Comparison of ENCODE assay signal across 20 mouse cellular contexts in the genomic region with DNA sequence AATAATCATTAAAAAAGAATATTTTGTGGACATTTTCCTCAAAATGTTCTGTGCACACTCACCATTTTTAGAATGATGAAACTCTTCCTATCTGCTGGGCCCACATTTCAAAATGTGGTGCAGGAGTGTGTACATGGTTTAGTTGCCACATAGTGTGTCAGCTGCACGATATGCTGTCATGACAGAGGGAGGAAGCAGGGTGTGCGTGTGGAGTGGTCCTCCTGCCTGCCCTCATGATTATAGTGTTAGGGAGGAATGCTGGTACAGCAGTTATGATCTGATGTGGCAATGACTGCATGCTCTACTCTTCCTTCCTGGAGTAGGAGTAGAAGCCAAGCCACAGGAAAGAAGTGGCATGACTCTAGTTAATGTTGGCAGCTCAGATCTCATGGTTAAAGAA. TPM values are rescaled to one million over a fixed set of nuclear protein-coding genes. Genes with fewer than 3 reads are reported as not detected.
A peak's percentile ranks its signal among the peaks of the same experiment; 100 is the strongest.
DNase-seq lines count a peak whose midpoint lies in the region; ATAC-seq and TF ChIP-seq lines count a peak whose summit lies in the region.
"Had no signal": no experiment of that assay in that cellular context is flagged by ENCODE, and none has a peak within 500 bp of the region (broad histone marks: within the 10 kb centered on the region; RNA-seq: fewer than 3 reads in every experiment).

No protein-coding gene starts in this region.

- WGBS in liver, embryonic 13.5 days (ENCODE audit: insufficient replicate concordance): 18% methylated on average over 2 of the region's 2 CpGs
- 83% methylated on average over 2 of the region's 2 CpGs for WGBS in kidney, adult 2 months

- no peak overlapping the region for H3K4me2 ChIP-seq in liver, embryonic 13.5 days
- H3K4me2 ChIP-seq: neural tube, embryonic 13.5 days had no signal

- H3K4me1 ChIP-seq in liver, embryonic 13.5 days (replicated peaks): no peaks in the 10 kb centered on the region
- no peaks in the 10 kb centered on the region for H3K4me1 ChIP-seq in kidney, adult 2 months (ENCODE audit: control insufficient read depth, insufficient read depth, low read length)
- H3K4me1 ChIP-seq: forebrain, embryonic 10.5 days; midbrain, embryonic 10.5 days; neural tube, embryonic 13.5 days had no signal

- no peak overlapping the region for H3K4me3 ChIP-seq in liver, embryonic 13.5 days (replicated peaks)
- H3K4me3 ChIP-seq in kidney, adult 2 months (ENCODE audit: insufficient read depth, low read depth, low read length): no peak overlapping the region
- H3K4me3 ChIP-seq: forebrain, embryonic 10.5 days; midbrain, embryonic 10.5 days; neural tube, embryonic 13.5 days had no signal

- H3K9me3 ChIP-seq in liver, embryonic 13.5 days (replicated peaks): no peaks in the 10 kb centered on the region
- H3K9me3 ChIP-seq: forebrain, embryonic 10.5 days; midbrain, embryonic 10.5 days; neural tube, embryonic 13.5 days had no signal

- TF ChIP-seq CTCF in kidney, adult 2 months (conservative IDR thresholded peaks at IDR 0.05; ENCODE audit: insufficient read depth, insufficient read length, low read depth, low read length): no peak

- no peak for TF ChIP-seq POLR2A in kidney, adult 2 months (IDR thresholded peaks at IDR 0.05; ENCODE audit: low read depth, low read length)

- no peaks in the 10 kb centered on the region for H3K36me3 ChIP-seq in liver, embryonic 13.5 days
- H3K36me3 ChIP-seq in kidney, adult 2 months (ENCODE audit: control insufficient read depth, insufficient read depth, low read length): no peaks in the 10 kb centered on the region
- H3K36me3 ChIP-seq: forebrain, embryonic 10.5 days; midbrain, embryonic 10.5 days; neural tube, embryonic 13.5 days had no signal

- H3K27me3 ChIP-seq in liver, embryonic 13.5 days: no peaks in the 10 kb centered on the region
- no peaks in the 10 kb centered on the region for H3K27me3 ChIP-seq in kidney, adult 2 months (replicated peaks; ENCODE audit: control insufficient read depth, insufficient read depth, low read length)
- H3K27me3 ChIP-seq: neural tube, embryonic 13.5 days; Patski had no signal

- DNase-seq in lung, postnatal 10 days: peak; percentile 2
- DNase-seq in lung, postnatal 14 days: no peak
- no peak for DNase-seq in liver, embryonic 13.5 days
- DNase-seq in kidney, adult 2 months: no peak
- no peak for DNase-seq in testis, postnatal 10 days (ENCODE audit: low spot score)
- DNase-seq in spleen, postnatal 14 days (ENCODE audit: low spot score in 2 of 2): no peak
- DNase-seq: adrenal gland, postnatal 14 days; cerebellum, adult 9-10 months; gastrocnemius, postnatal 10 days; kidney, adult 8-10 months; kidney, postnatal 36 days; thymus, adult 2 months had no signal

- H3K9ac ChIP-seq in liver, embryonic 13.5 days: no peak overlapping the region
- H3K9ac ChIP-seq: neural tube, embryonic 13.5 days had no signal

- ATAC-seq in liver, embryonic 13.5 days (ENCODE audit: low read depth): peak; percentile 65; the same call in 1 of the 2 replicates
- peak; percentile 94 for ATAC-seq in megakaryocyte, adult 5-6 weeks (ENCODE audit: poor library complexity, severe bottlenecking)
- ATAC-seq: activated CD4-positive, CD25-positive, alpha-beta regulatory T cell, adult 4 months; Patski had no signal

- H3K27ac ChIP-seq in liver, embryonic 13.5 days: no peak overlapping the region
- no peak overlapping the region for H3K27ac ChIP-seq in kidney, adult 2 months (ENCODE audit: insufficient read depth, low read depth, low read length)
- H3K27ac ChIP-seq: forebrain, embryonic 10.5 days; midbrain, embryonic 10.5 days; neural tube, embryonic 13.5 days had no signal

RNA-seq across cellular contexts. Expression of gene Serpinb2, which starts 14.4 kb away (rescaled TPM):
- polyA plus RNA-seq in liver, embryonic 13.5 days (2015; fragmentation: Nextera tagmentation; extraction: Ambion mirVana): 4.0 and 4.6 TPM in 2 replicates
- total RNA-seq in megakaryocyte, adult 5-6 weeks (2015): 38.0 and 40.7 TPM in 2 replicates
- total RNA-seq in megakaryocyte, adult 5-6 weeks (2017): 9.6 and 13.5 TPM in 2 replicates
- polyA plus RNA-seq in kidney, adult 2 months (2012; rRNA removed): 0.11 TPM in 1 of 2 replicates, not detected in the other
- total RNA-seq: gastrocnemius, postnatal 10 days; layer of hippocampus, postnatal 10 days had no signal
- polyA plus RNA-seq: activated CD4-positive, CD25-positive, alpha-beta regulatory T cell, adult 4 months; forebrain, embryonic 10.5 days; midbrain, embryonic 10.5 days; stomach, embryonic 14.5 days had no signal
